Mouse (Mus musculus): ENCODE measurements around the gene Casc4.

DNA sequence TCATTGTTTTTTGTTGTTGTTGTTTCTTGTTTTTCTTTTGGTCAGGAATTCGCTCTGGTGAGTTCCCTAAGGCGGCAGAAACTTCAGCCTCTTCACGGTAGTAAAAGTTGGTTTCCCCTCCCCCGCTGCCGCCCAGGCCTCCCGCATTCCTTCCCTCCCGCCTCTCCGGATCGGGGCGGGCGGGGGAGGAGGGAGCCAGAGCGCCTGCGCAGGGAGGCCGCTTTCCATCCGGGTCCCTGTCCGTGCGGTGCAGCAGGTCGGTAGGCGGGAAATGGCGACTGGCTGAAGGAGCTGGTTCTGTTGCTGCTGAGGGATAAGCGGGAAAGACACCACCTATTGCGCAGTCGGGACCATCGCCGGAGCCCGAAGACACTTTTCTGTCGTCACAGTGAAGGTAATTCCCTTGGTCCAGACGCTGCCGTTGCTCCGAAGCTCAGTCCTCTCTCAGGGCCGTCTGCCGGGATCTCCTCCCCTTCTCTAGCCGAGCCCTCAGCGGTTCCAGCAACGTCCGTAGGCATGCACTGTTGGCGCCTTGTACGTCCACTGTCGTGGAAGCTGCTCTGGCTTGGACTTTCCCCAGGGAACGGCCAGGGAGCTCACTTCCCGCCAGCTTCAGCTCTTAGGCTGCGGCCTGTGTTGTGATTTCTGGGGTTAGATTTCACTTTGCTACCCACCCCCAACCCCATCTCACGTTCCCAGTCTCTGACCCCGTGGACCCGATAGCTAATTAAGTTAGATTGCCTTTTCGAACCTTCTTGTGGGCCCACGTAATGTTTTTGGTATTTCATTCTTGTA is 89.7 kb downstream of the Casc4 start:
- TF ChIP-seq CTCF (IDR thresholded peaks at IDR 0.05; ENCODE audit: insufficient read depth, low read length) (no peak), POLR2A (IDR thresholded peaks at IDR 0.05; ENCODE audit: borderline replicate concordance, extremely low read depth, low read depth, low read length) (peak; percentile 82; the same call in 1 of the 2 replicates)

Data from lung, adult 2 months (tissue).